Mouse (Mus musculus) frontal cortex, postnatal 36 days (tissue): ENCODE results near the gene Adam22.

Experiments
- DNase-seq, 2 experiments: peaks; one replicate each; pipeline ENCODE4 v3.0.0; 2022; ENCODE audit warnings: low spot score in 2 of 2

Adam22 gene

GRCm38 (mm10) chr5:8164773-8165172 is 203.2 kb downstream of the Adam22 start:
- no peak for DNase-seq

- DNase-seq, result no peak
Observed at GRCm38 (mm10) chr5:8151645-8152044, 216.3 kb downstream of the Adam22 start.

- DNase-seq, result no peak
Observed at GRCm38 (mm10) chr5:8146146-8146545, 221.8 kb downstream of the Adam22 start.

- DNase-seq, result no peak
Observed at GRCm38 (mm10) chr5:8145473-8145872, 222.5 kb downstream of the Adam22 start.

- no peak for DNase-seq
Observed at GRCm38 (mm10) chr5:8132546-8132945, 235.4 kb downstream of the Adam22 start.

GRCm38 (mm10) chr5:8131918-8132317 is 236.0 kb downstream of the Adam22 start:
- DNase-seq, result no peak

GRCm38 (mm10) chr5:8129750-8130149 is 238.2 kb downstream of the Adam22 start:
- DNase-seq, result no peak

GRCm38 (mm10) chr5:8120926-8121325 is 247.0 kb downstream of the Adam22 start:
- DNase-seq, result no peak

- no peak for DNase-seq
Observed at GRCm38 (mm10) chr5:8120087-8120486, 247.9 kb downstream of the Adam22 start.

GRCm38 (mm10) chr5:8116561-8117168 is 251.3 kb downstream of the Adam22 start:
- peak in 1 of 2 experiments; percentile 20 for DNase-seq

- DNase-seq, result no peak
Observed at GRCm38 (mm10) chr5:8112246-8112645, 255.7 kb downstream of the Adam22 start.

- no peak for DNase-seq
Observed at GRCm38 (mm10) chr5:8111691-8112090, 256.3 kb downstream of the Adam22 start.

GRCm38 (mm10) chr5:8095689-8096088 is 272.3 kb downstream of the Adam22 start:
- DNase-seq, result no peak

- no peak for DNase-seq
Observed at GRCm38 (mm10) chr5:8094921-8095320, 273.0 kb downstream of the Adam22 start.

- no peak for DNase-seq
Observed at GRCm38 (mm10) chr5:8088147-8088546, 279.8 kb downstream of the Adam22 start.

GRCm38 (mm10) chr5:8085661-8086060 is 282.3 kb downstream of the Adam22 start:
- no peak for DNase-seq

GRCm38 (mm10) chr5:8082800-8083509 is 285.0 kb downstream of the Adam22 start:
- no peak for DNase-seq

- DNase-seq, result no peak
Observed at GRCm38 (mm10) chr5:8077481-8077880, 290.5 kb downstream of the Adam22 start.

GRCm38 (mm10) chr5:8073901-8074561 is 293.9 kb downstream of the Adam22 start:
- no peak for DNase-seq

GRCm38 (mm10) chr5:8073406-8073805 is 294.6 kb downstream of the Adam22 start:
- DNase-seq, result no peak

GRCm38 (mm10) chr5:8063207-8063606 is 304.8 kb downstream of the Adam22 start:
- DNase-seq, result no peak

- no peak for DNase-seq
Observed at GRCm38 (mm10) chr5:8062469-8062868, 305.5 kb downstream of the Adam22 start.

GRCm38 (mm10) chr5:8058056-8058455 is 309.9 kb downstream of the Adam22 start:
- DNase-seq, result no peak
